Mouse (Mus musculus) small intestine, adult 2 months (tissue): ENCODE measurements around the gene Srebf1. TPM values are rescaled to one million over a fixed set of nuclear protein-coding genes. Genes with fewer than 3 reads are reported as not detected.

Experiments used
- H3K27ac ChIP-seq: fragments of 200-500 bp; 2 replicates; pipeline ENCODE4 v1.5.1; 2012; ENCODE audit warnings: low read depth, low read length, control low read depth, inconsistent platforms; ENCODE audit not compliant: insufficient read depth
- H3K27me3 ChIP-seq: fragments of 200-500 bp; 2 replicates; pipeline ENCODE4 v1.6.1; 2012; ENCODE audit warnings: mild to moderate bottlenecking, moderate library complexity, low read length, inconsistent platforms; ENCODE audit not compliant: control insufficient read depth, insufficient read depth
- H3K36me3 ChIP-seq: fragments of 200-500 bp; 2 replicates; pipeline ENCODE4 v1.6.1; 2012; ENCODE audit warnings: mild to moderate bottlenecking, low read length, control low read depth, inconsistent platforms; ENCODE audit not compliant: control insufficient read depth, insufficient read depth
- H3K4me1 ChIP-seq: fragments of 200-500 bp; 2 replicates; pipeline ENCODE4 v1.6.1; 2012; ENCODE audit warnings: low read length, inconsistent platforms, mixed read lengths; ENCODE audit not compliant: control insufficient read depth, insufficient read depth, insufficient read length
- H3K4me3 ChIP-seq: fragments of 200-500 bp; 2 replicates; pipeline ENCODE4 v1.5.1; 2012; ENCODE audit warnings: low read depth, mild to moderate bottlenecking, control low read depth, inconsistent platforms, low read length, moderate library complexity
- CTCF ChIP-seq: fragments of 200-500 bp; IDR thresholded peaks from 2 replicates; pipeline ENCODE4 v1.5.1; 2012; ENCODE audit warnings: low read depth, mild to moderate bottlenecking, control low read depth, inconsistent platforms, low read length, moderate library complexity, mixed read lengths; ENCODE audit not compliant: insufficient replicate concordance, insufficient read length; ENCODE audit errors: extremely low read depth
- POLR2A ChIP-seq: fragments of 200-500 bp; IDR thresholded peaks from 2 replicates; pipeline ENCODE4 v1.6.1; 2012; ENCODE audit warnings: low read depth, mild to moderate bottlenecking, control low read depth, inconsistent platforms, low read length, moderate library complexity
- WGBS: fragments of 180-500 bp; shearing (Covaris S2); methylation state at CpG from one replicate; pipeline ENCODE4 v1.1.7; 2018; 5-methylcytosine and 5-hydroxymethylcytosine counted together
- polyA plus RNA-seq: library from polyadenylated mRNA; depleted of rRNA; stranded (reverse); fragments of >200 nt; gene quantifications from 2 replicates; pipeline ENCODE4 v1.2.3, GENCODE M21; 2012; rRNA removed

The Srebf1 gene
- polyA plus RNA-seq, 1 experiment = 154 TPM

DNA sequence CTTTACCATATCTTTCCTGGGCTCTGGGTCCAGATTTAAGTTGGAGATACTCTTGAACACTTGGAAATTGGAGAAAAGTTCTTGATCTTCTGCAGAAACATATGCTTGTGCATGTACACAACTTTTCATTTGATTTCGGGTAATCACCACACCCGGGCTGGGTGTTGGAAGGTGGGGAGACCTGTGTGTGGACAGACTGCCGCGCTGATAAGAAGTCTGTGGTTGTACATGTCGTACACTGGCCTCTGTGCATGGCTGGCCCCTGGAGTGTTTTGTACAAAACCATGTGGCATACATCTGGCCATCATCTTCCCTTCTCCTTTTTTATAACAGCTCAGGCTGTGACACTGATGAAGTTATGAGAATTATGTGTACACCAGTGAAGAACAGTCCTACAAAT lies 62.4 kb downstream of the Srebf1 start:
- Histone ChIP-seq H3K27ac (no peak overlapping the region), H3K4me1 (no peaks in the 10 kb centered on the region), H3K36me3 (no peaks in the 10 kb centered on the region), H3K4me3 (no peak overlapping the region), H3K27me3 (no peaks in the 10 kb centered on the region)
- WGBS = 74% methylated on average over 5 of the region's 5 CpGs
- TF ChIP-seq CTCF (no peak), POLR2A (no peak)

DNA sequence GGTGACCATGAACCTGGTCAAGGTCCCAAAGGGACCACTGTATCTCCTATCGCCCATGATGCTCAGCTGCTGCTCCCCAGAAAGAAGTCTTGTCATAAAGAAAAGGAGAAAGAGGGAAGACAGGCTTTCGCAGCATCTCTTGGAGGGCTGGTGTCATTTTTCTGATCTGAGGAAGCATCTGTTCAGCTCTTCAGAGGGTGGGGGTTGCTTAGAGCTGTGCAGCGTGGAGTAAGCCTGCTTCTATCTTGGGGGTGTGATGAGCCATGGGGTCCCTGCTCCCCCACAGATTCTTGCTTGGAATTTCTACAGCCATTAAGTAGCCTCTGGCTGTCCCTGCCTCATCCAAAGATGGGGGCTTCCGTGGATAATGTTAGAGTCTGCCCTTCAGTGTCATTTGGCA lies 64.1 kb downstream of the Srebf1 start:
- no peaks in the 10 kb centered on the region for H3K36me3 ChIP-seq
- no peak overlapping the region for H3K27ac ChIP-seq
- H3K4me3 ChIP-seq = no peak overlapping the region
- no peaks in the 10 kb centered on the region for H3K4me1 ChIP-seq
- no peak for TF ChIP-seq CTCF
- TF ChIP-seq POLR2A = no peak
- 85% methylated on average over 4 of the region's 4 CpGs for WGBS
- H3K27me3 ChIP-seq = no peaks in the 10 kb centered on the region

DNA sequence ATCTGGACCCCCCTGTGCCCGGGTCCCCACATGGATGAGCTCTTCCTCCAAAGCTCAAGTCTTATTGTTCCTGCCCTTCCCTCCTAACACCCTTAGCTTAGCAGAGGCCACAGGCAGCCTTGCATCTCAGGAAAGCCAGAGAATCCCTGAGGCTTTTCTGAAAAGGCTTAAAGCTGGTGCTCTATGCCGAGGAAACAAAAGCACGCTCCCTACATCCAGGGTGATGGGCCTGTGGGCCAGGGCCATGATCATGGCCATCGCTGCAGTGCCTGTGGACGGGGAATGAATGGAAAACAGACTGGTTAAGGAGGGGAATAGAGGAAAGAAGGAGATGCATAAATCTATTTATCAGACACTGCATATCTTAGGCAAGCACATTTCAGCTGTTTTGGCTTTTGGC lies 66.7 kb downstream of the Srebf1 start:
- TF ChIP-seq CTCF (no peak), POLR2A (no peak)
- Histone ChIP-seq H3K27ac (no peak overlapping the region), H3K36me3 (no peaks in the 10 kb centered on the region), H3K27me3 (no peaks in the 10 kb centered on the region), H3K4me1 (no peaks in the 10 kb centered on the region), H3K4me3 (no peak overlapping the region)
- WGBS = 92% methylated on average over 5 of the region's 5 CpGs

DNA sequence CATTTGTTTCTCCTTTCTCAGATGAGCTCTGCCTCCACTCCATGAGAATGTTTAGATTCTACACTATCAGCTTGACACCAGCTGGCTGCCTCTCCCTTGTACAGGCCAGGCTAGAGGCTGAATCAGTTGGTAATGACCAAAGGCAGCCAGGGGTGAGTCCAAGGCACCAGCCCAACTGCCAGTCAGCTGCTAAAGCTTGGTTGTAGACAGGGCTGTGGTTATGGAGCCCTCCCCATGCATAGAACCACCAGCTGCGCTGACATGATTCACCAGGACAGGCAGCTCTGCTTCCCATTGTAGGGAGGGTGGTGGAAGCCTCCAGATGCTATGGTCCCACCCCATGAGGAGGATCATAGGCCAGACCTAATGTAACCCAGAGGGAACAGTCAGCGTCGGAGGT lies 68.4 kb downstream of the Srebf1 start:
- TF ChIP-seq CTCF = no peak
- no peak for TF ChIP-seq POLR2A
- H3K27me3 ChIP-seq = no peaks in the 10 kb centered on the region
- H3K4me3 ChIP-seq = no peak overlapping the region
- no peak overlapping the region for H3K27ac ChIP-seq
- WGBS = 92% methylated on average over 3 of the region's 3 CpGs
- no peaks in the 10 kb centered on the region for H3K4me1 ChIP-seq
- no peaks in the 10 kb centered on the region for H3K36me3 ChIP-seq

DNA sequence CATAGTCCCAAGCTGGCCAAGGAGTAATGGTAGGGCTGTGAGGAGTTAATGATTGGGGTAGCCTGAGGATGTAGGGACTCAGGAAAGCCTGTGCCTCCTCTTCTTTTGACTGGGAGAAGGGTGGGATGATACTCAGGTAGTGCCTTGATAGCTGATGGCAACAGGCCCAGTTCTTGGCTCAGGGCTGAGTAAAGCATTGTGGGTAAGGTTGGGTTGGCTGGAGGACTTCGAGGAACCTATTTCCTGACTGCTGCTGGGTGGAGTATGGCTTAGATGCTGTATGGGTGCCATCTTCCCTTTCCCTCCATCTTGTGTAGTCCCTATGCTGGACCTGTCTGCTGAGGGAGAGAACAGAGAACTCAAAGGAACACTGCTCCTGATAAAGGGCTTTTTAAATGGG lies 70.0 kb downstream of the Srebf1 start:
- Histone ChIP-seq H3K27ac (no peak overlapping the region), H3K27me3 (no peaks in the 10 kb centered on the region), H3K36me3 (no peaks in the 10 kb centered on the region), H3K4me3 (no peak overlapping the region), H3K4me1 (no peaks in the 10 kb centered on the region)
- no peak for TF ChIP-seq POLR2A
- TF ChIP-seq CTCF = no peak
- 20% methylated on average over 1 of the region's 1 CpGs for WGBS

DNA sequence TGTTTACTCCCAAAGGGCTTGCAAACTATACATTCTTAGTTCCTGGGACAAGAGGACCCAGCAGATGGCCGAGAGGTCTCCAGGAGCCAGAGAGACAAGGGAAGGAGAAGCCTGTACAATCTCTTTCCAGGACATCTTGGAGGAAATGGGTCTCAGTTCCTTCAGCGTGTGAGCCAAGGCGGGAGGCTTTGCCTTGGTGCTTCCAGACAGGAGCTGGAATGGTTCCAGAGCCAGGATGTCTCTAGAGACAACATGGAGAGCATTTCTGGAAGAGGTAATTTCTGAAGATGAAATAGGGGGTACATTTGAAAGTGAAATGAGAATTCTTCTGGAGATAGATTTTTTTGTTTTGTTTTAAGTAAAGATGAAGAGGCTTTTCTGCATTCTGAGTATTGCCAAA lies 71.7 kb downstream of the Srebf1 start:
- 78% methylated on average over 3 of the region's 3 CpGs for WGBS
- Histone ChIP-seq H3K27ac (no peak overlapping the region), H3K36me3 (no peaks in the 10 kb centered on the region), H3K4me3 (no peak overlapping the region), H3K27me3 (no peaks in the 10 kb centered on the region), H3K4me1 (no peaks in the 10 kb centered on the region)
- TF ChIP-seq POLR2A (no peak), CTCF (no peak)

Other genes starting within 250 kb of the Srebf1 start
- 2.9 and 3.6 TPM in 2 replicates for gene Pemt, start 176.1 kb downstream of the Srebf1 start, polyA plus RNA-seq
- gene Rai1, start 117.6 kb downstream of the Srebf1 start, polyA plus RNA-seq = 17.6 and 24.3 TPM in 2 replicates
- gene Tom1l2, start 130.3 kb upstream of the Srebf1 start, polyA plus RNA-seq = 73.6 and 152 TPM in 2 replicates
- gene Drc3, start 130.7 kb upstream of the Srebf1 start, polyA plus RNA-seq = 0.30 and 0.33 TPM in 2 replicates
- 7.6 and 13.8 TPM in 2 replicates for gene Gid4, start 194.6 kb upstream of the Srebf1 start, polyA plus RNA-seq
- gene Atpaf2, start 195.9 kb upstream of the Srebf1 start, polyA plus RNA-seq = 11.4 and 29.7 TPM in 2 replicates
- 18.0 and 31.5 TPM in 2 replicates for gene Drg2, start 232.0 kb upstream of the Srebf1 start, polyA plus RNA-seq
- 0.04 and 0.05 TPM in 2 replicates for gene Myo15, start 246.8 kb upstream of the Srebf1 start, polyA plus RNA-seq